Mouse (Mus musculus) T-cell, adult 2 months (primary cell): ENCODE results near the gene Hist1h4f.
"Not testable (repeated sequence)": the region's sequence is repeated elsewhere in the genome, so short reads cannot be mapped to it uniquely, and the experiment has no call there.

Experiments used
- DNase-seq: peaks from one replicate; pipeline ENCODE4 v3.0.0; 2022; ENCODE audit warnings: low spot score

Hist1h4f gene

GRCm38 (mm10) chr13:23576351-23576881, 25.0 kb upstream of the Hist1h4f start:
- DNase-seq, result no peak

- DNase-seq, result not testable (repeated sequence)
Observed at GRCm38 (mm10) chr13:23575864-23576313, 24.4 kb upstream of the Hist1h4f start.

GRCm38 (mm10) chr13:23575271-23575851, 23.9 kb upstream of the Hist1h4f start, which contains the start of gene Hist1h3d:
Gene Hist1h3d, plus strand, starts transcription at chr13:23575763.
- peak; percentile 27 for DNase-seq

GRCm38 (mm10) chr13:23574546-23575170, 23.2 kb upstream of the Hist1h4f start:
- DNase-seq, result not testable (repeated sequence)

- DNase-seq, result peak; percentile 85
Observed at GRCm38 (mm10) chr13:23573898-23574524, 22.6 kb upstream of the Hist1h4f start, which contains the start of the genes Hist1h2bf and Hist1h2ad. Gene Hist1h2bf, minus strand, starts transcription at chr13:23574196. Gene Hist1h2ad, plus strand, starts transcription at chr13:23574381.

GRCm38 (mm10) chr13:23573034-23573897, 21.8 kb upstream of the Hist1h4f start:
- not testable (repeated sequence) for DNase-seq

GRCm38 (mm10) chr13:23572218-23573033, 21.0 kb upstream of the Hist1h4f start:
- DNase-seq, result no peak

- not testable (repeated sequence) for DNase-seq
Observed at GRCm38 (mm10) chr13:23571504-23572217, 20.2 kb upstream of the Hist1h4f start.

- DNase-seq, result peak; percentile 68
Observed at GRCm38 (mm10) chr13:23571022-23571503, 19.6 kb upstream of the Hist1h4f start, which contains the start of the genes Hist1h2ae and Hist1h2bg. Gene Hist1h2ae, minus strand, starts transcription at chr13:23571220. Gene Hist1h2bg, plus strand, starts transcription at chr13:23571396.

- DNase-seq, result not testable (repeated sequence)
Observed at GRCm38 (mm10) chr13:23570261-23571021, 19.0 kb upstream of the Hist1h4f start.

GRCm38 (mm10) chr13:23564482-23564881, 13.0 kb upstream of the Hist1h4f start:
- DNase-seq, result no peak

- DNase-seq, result peak; percentile 33
Observed at GRCm38 (mm10) chr13:23562699-23563462, 11.4 kb upstream of the Hist1h4f start.

- DNase-seq, result peak; percentile 95
Observed at GRCm38 (mm10) chr13:23561883-23562659, 10.6 kb upstream of the Hist1h4f start, which contains the start of gene Hist1h3e. Gene Hist1h3e, minus strand, starts transcription at chr13:23562369.

- not testable (repeated sequence) for DNase-seq
Observed at GRCm38 (mm10) chr13:23561531-23561882, 10.1 kb upstream of the Hist1h4f start.

GRCm38 (mm10) chr13:23560699-23561098, 9.3 kb upstream of the Hist1h4f start:
- DNase-seq, result not testable (repeated sequence)

GRCm38 (mm10) chr13:23556906-23557305, 5.5 kb upstream of the Hist1h4f start:
- DNase-seq, result no peak

- DNase-seq, result peak; percentile 63
Observed at GRCm38 (mm10) chr13:23555839-23556416, 4.5 kb upstream of the Hist1h4f start.
